Mouse (Mus musculus): ENCODE results near the gene H2-Oa. TPM values are rescaled to one million over a fixed set of nuclear protein-coding genes. Genes with fewer than 3 reads are reported as not detected.

H2-Oa gene
- total RNA-seq, 2 experiments from 2014 or later, result 0.44 TPM; not detected in 1

GRCm38 (mm10) chr17:34090923-34091322, 1.2 kb upstream of the H2-Oa start:
- peak; percentile 65 for TF ChIP-seq CTCF (conservative IDR thresholded peaks at IDR 0.05)
- Histone ChIP-seq H3K27ac (no peak overlapping the region), H3K4me3 (no peak overlapping the region)
- no peak for DNase-seq (ENCODE audit: low spot score in 2 of 2)

GRCm38 (mm10) chr17:34093199-34093874, 1.2 kb downstream of the H2-Oa start:
- DNase-seq (ENCODE audit: low spot score in 2 of 2), result no peak
- Histone ChIP-seq H3K27ac (no peak overlapping the region), H3K4me3 (no peak overlapping the region)
- TF ChIP-seq CTCF (conservative IDR thresholded peaks at IDR 0.05), result no peak

- H3K27ac ChIP-seq, result no peak overlapping the region
- no peak for TF ChIP-seq CTCF (conservative IDR thresholded peaks at IDR 0.05)
- no peak for DNase-seq (ENCODE audit: low spot score in 2 of 2)
- H3K4me3 ChIP-seq, result no peak overlapping the region
These were observed 2.3 kb downstream of the H2-Oa start for GRCm38 (mm10) chr17:34094283-34095035.

GRCm38 (mm10) chr17:34096497-34097010, 4.4 kb downstream of the H2-Oa start:
- Histone ChIP-seq H3K4me3 (no peak overlapping the region), H3K27ac (no peak overlapping the region)
- TF ChIP-seq CTCF (conservative IDR thresholded peaks at IDR 0.05), result no peak
- no peak for DNase-seq (ENCODE audit: low spot score in 2 of 2)

- Histone ChIP-seq H3K27ac (no peak overlapping the region), H3K4me3 (no peak overlapping the region)
- no peak for TF ChIP-seq CTCF (conservative IDR thresholded peaks at IDR 0.05)
- DNase-seq (ENCODE audit: low spot score in 2 of 2), result no peak
These were observed 5.1 kb downstream of the H2-Oa start for GRCm38 (mm10) chr17:34097272-34097671.

- H3K4me3 ChIP-seq, result no peak overlapping the region
- no peak for TF ChIP-seq CTCF (conservative IDR thresholded peaks at IDR 0.05)
- H3K27ac ChIP-seq, result no peak overlapping the region
- DNase-seq (ENCODE audit: low spot score in 2 of 2), result no peak
These were observed 6.8 kb downstream of the H2-Oa start for GRCm38 (mm10) chr17:34098709-34099479.

GRCm38 (mm10) chr17:34099531-34099930, 7.4 kb downstream of the H2-Oa start:
- no peak overlapping the region for H3K27ac ChIP-seq
- no peak overlapping the region for H3K4me3 ChIP-seq
- TF ChIP-seq CTCF (conservative IDR thresholded peaks at IDR 0.05), result no peak
- DNase-seq (ENCODE audit: low spot score in 2 of 2), result no peak

GRCm38 (mm10) chr17:34101185-34101584, 9.0 kb downstream of the H2-Oa start:
- Histone ChIP-seq H3K4me3 (no peak overlapping the region), H3K27ac (no peak overlapping the region)
- TF ChIP-seq CTCF (conservative IDR thresholded peaks at IDR 0.05), result no peak
- DNase-seq (ENCODE audit: low spot score in 2 of 2), result no peak

GRCm38 (mm10) chr17:34101604-34102032, 9.5 kb downstream of the H2-Oa start:
- peak; percentile 72 to 95 for DNase-seq (ENCODE audit: low spot score in 2 of 2)
- H3K27ac ChIP-seq, result no peak overlapping the region
- peak; percentile 97 for TF ChIP-seq CTCF (conservative IDR thresholded peaks at IDR 0.05)
- H3K4me3 ChIP-seq, result peak overlapping the region; percentile 43

GRCm38 (mm10) chr17:34102831-34103230, 10.7 kb downstream of the H2-Oa start:
- no peak for TF ChIP-seq CTCF (conservative IDR thresholded peaks at IDR 0.05)
- DNase-seq (ENCODE audit: low spot score in 2 of 2), result no peak
- no peak overlapping the region for H3K4me3 ChIP-seq
- no peak overlapping the region for H3K27ac ChIP-seq

- DNase-seq (ENCODE audit: low spot score in 2 of 2), result no peak
- H3K4me3 ChIP-seq, result no peak overlapping the region
- H3K27ac ChIP-seq, result no peak overlapping the region
- no peak for TF ChIP-seq CTCF (conservative IDR thresholded peaks at IDR 0.05)
These were observed 12.7 kb downstream of the H2-Oa start for GRCm38 (mm10) chr17:34104804-34105203.

- Histone ChIP-seq H3K27ac (no peak overlapping the region), H3K4me3 (no peak overlapping the region)
- TF ChIP-seq CTCF (conservative IDR thresholded peaks at IDR 0.05), result no peak
- no peak for DNase-seq (ENCODE audit: low spot score in 2 of 2)
These were observed 14.4 kb downstream of the H2-Oa start for GRCm38 (mm10) chr17:34106555-34106954.
